Mouse (Mus musculus) erythroblast, embryonic 14.5 days (primary cell): Measurements from ENCODE around the gene Ankmy1.

Experiments used
- GATA1 ChIP-seq: IDR thresholded peaks from 2 replicates; pipeline ENCODE4 v1.6.1; 2012; ENCODE audit warnings: low read length, inconsistent platforms, mixed read lengths
- TAL1 ChIP-seq: IDR thresholded peaks from 3 replicates; pipeline ENCODE4 v1.6.1; 2012; ENCODE audit warnings: low read length, inconsistent platforms, mixed read lengths

- TF ChIP-seq GATA1: no peak
- TF ChIP-seq TAL1: no peak
Observed at GRCm38 (mm10) chr1:92912286-92912685, 9.6 kb upstream of the Ankmy1 start.
